Mouse (Mus musculus) gonadal fat pad, adult 2 months (tissue): Measurements from ENCODE around the gene Chrm3. TPM values are rescaled to one million over a fixed set of nuclear protein-coding genes. Genes with fewer than 3 reads are reported as not detected.

Experiments used
- DNase-seq: peaks from one replicate; pipeline ENCODE4 v3.0.0-alpha.2; 2012; ENCODE audit warnings: low read depth
- polyA plus RNA-seq: library from polyadenylated mRNA; depleted of rRNA; stranded (reverse); fragments of >200 nt; gene quantifications from 2 replicates; pipeline ENCODE4 v1.2.3, GENCODE M21; 2012

Chrm3 gene
- polyA plus RNA-seq, 1 experiment: 4.1 TPM

DNA sequence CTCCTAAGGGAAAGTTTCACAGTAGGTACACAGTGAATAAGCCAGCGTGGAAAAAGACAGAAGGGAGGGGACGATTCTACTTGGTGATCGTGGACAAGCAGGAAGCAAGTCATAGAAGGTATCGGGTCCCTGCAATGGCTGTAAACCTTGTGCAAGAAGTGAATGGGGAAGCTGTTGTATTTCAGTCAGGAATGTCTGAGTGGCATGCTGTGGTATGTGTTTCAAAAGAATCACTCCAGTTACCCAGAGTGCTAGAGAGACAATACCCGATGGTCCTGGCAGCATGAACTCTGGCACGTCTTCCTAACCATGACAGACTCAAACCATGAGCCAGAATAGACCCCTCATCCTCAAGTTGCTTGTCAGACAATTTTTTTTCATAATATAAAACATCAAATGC, 375.0 kb downstream of the Chrm3 start:
- no peak for DNase-seq

DNA sequence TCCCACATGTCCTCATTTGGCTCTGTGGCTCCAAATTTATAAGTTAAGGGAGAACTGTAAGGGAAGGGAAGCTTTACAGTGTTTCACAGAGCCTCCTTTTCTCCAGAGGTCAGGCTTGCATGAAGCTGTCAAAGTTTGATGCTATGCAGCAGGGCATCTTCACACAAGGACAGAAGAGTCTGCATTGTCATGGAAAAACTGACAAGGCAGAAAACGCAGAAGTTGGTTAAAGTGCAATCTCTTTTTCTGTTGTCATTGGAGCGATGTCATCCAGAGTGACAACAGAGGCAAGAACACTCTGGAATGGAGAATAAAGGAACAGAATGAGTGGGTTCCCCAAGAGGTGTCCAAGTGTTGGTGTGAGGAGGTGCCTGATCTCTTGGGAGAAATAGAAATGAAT, 377.4 kb downstream of the Chrm3 start:
- no peak for DNase-seq

DNA sequence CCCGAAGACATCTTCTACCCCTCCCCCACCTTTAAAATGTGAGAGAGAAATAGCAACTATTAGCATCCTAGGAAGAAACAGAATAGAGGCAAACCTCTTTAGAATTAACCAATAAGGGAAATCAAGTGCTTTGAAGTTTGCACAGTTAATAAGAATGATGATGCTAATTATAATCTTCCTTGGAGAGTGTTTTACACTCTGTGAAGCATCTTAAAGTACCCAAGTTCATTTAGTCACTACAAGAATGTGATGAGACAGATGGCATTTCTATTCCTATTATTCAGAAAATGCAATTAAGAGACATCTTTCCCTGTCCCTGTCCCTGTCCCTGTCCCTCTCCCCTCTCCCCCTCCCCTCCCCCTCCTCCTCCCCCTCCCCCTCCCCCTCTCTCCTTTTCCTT, 382.9 kb downstream of the Chrm3 start:
- DNase-seq: no peak

DNA sequence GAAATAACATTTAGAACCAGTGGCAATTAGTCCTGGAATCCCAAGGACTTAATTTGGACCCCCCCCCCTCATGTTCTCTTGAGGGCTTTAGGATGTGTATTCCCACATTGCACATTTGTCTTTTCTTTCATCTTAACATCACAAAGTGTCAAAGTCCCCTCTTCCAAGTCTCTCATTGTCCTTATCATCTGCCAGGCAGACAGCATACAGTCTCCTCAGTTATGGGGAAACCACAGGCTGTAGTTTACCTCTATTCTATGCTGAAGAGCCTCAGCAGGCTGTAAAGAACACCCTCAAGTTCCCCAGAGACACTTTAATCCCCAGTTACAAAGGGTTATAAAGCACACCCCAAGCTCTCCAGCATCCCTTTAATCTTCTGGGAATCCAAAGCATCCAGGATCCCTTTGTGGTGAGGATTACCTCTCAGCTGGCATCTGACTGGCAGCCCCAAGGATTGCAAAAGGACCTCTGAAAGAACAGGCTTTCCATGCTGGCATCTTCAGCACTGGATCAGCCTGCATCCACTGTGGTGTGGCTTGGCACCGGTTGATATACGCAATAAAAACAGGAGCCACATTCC, 386.8 kb downstream of the Chrm3 start:
- no peak for DNase-seq

DNA sequence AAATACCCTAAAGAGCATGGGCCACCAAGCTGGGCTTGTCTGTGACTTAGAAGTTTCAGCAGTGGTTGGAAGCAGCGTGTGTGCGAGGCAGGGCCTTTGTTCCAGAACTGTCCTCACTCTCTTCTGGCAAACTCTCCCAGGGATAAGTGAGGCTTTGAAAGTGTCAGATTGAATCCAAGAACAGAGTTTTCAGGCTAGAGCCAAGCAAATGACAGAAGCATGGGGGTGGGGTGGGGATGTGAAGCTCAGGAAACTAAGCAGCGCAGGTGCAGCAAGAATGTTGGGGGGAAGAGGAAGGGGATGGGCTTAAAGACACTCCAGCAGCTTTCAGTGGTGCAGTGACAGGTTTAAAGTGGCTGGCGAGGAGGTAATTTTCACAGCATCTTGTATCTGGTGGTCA, 388.8 kb downstream of the Chrm3 start:
- DNase-seq: no peak

DNA sequence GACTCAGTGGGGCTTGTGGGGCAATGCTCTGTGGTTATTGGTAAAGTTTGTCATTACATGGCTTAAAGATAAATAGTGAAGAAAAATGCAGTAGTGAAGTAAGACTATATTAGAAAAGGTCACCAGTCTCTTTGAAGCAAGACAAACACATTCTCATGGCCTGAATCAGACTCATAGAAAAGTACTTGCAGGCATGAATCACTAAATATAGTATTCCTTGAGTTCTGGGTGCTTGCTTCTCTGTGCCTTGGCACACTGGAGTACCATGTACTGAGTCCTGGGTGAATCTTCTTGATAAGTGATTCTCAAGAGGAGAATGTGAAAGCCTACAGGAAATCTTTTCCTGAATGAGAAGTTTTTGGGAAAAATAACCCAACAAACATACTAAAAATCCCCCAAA, 408.0 kb downstream of the Chrm3 start:
- no peak for DNase-seq

DNA sequence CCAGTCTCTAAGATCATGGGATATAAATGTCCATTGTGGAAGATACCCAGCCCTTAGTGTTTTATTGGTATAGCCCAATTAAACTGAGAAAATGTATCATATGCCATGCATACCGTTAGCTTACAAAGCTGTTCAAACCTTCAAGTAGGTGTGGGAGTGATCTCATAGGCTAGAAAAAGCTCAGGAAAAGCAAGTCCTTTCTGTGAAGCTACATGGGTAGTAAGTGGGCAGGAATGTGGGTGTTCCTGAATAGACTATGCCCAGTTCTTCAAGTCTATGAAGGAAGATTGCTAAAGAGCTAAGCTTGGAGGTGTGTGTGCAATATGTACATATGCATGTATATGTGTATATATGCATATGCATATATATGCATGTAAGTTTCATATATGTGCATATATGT, 409.3 kb downstream of the Chrm3 start:
- no peak for DNase-seq

DNA sequence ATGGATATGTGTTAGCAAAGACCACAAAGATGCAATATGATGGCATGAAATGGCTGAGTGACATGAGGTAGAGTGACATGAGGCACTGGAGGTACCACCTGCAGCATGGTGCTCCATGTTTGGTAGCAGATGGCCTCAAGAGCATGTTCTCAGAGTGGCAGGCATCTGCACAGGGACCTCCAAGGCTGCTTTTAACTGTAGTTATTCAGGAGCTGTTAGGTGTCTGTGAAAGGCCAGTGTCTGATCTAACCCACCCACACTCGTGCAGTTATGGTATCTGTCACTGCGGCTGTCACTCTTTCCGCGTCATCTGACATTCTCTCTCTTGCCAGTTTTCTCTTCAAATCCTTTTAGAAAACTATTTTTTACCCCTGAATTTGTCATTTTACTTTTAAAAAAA, 411.6 kb downstream of the Chrm3 start:
- DNase-seq: no peak

DNA sequence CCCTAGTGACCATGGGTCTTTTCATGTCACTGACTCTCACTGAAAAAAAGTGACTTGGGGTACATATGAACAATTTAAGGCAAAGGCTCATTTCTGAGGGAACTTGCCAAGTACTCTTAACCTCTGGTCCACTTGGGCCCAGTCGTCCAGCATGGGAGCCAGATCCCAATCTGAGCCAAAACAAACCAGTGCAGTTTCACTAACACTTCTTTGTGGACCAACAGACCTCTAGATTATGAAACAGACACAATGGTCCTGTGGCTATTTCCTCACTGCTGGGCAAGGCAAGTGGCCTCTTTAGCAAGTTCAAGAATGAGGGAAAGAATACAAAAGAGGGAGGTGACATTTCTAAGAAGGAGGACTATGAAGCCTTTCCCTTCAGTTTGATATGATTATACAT, 420.5 kb downstream of the Chrm3 start:
- peak; percentile 47 for DNase-seq

DNA sequence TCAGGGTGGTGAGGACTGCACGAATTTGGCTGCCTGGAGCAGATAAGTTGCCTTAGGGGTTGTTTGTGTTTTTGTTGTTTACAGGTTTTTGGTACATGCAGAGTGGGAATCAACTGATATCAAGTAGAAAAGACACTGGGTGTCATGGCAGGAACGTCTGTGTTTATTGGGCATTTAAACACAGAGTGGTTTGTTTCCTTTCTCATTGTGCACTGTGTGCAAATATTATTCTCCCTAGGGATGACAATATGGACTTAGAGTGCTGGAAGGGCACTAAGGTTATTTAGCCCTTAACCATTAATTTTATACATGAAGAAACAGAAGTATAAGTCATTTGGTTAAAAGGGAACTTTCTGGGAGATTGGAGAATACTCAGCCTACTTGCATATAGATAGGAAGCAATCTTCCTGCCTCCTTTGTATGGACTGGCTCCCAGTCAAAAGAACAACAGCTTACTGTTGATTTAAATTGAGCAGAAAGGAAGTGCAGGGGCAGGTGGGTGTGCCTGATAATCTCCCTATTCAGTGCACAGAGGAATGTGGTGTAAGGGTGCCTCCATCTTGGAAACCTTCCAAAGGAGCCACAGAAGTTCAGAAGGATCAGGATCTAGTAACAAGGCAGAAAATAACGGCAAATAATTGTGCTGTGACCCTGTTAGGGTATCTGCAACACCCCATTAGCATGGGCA, 421.7 kb downstream of the Chrm3 start:
- no peak for DNase-seq

DNA sequence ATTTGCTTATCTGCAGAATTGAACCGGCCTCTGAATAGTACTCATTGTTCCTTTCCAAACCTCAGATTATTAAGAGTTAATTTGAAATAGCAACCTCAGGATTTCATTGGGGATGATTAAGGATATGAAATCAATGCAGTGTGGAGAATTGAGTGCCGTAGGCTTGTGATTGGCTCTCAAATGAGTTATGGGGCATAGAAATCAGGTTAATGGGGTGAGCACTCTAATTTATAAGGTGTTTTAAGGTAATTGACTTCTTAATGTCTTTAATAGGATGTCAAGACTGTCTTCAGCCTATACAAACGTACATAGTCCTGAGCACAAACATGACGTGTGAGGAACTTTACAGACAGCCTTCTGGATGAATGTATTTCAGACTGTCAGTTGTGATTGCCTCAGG, 427.9 kb downstream of the Chrm3 start:
- no peak for DNase-seq

DNA sequence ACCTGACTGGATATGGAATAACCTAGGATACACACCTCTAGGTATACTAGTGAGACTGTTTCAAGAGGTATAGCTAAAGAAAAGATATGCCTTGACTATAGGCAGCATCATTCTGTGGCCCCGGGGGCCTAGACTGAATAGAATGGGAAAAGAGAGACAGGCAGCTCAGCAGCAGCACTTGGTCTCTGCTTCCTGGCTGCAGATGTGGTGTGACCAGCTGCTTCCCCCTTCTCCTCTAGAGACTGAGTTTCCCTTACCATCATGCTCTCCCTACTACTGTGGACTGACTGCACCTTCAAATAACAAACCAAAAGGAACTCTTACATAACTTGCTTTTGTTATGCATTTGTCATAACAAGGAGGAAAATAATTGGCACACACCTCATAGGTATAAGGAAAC, 430.0 kb downstream of the Chrm3 start:
- no peak for DNase-seq

DNA sequence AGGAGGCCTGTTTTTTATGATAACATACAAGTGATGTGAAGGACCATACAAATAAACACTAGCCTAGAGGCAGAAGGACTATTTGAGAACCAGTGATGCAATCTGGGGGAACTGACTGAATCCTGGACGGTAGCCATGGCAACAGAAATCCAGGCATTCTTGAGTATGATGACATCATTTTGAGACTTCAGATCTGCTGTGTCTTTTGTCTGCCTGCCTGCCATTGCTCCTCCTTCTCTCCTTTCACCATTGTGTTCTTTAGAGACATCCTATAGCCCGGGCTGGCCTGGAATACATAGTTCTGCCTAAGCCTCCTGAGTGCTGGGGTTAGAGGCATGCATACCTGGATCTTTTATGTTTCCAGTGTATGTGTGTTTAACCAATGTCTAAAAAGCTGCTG, 430.7 kb downstream of the Chrm3 start:
- no peak for DNase-seq

DNA sequence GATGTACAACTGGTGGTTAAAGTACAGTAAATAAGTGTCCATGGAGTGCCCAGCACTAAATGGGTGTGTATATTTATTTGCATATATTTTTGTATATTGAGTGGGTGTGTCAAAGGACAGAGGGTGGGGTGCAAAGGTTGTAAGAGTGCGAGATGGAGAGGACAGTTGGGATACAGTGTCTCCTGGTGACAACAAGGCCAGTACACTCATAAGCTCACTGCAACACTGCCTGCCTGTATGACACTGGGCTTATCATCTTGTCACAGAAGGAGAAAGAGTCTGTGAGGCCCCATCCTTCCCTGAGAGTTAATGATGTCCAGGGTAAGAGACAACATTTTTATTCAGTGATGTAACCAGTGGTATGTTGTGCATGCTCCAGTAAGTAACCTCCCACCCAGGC, 439.5 kb downstream of the Chrm3 start:
- no peak for DNase-seq

DNA sequence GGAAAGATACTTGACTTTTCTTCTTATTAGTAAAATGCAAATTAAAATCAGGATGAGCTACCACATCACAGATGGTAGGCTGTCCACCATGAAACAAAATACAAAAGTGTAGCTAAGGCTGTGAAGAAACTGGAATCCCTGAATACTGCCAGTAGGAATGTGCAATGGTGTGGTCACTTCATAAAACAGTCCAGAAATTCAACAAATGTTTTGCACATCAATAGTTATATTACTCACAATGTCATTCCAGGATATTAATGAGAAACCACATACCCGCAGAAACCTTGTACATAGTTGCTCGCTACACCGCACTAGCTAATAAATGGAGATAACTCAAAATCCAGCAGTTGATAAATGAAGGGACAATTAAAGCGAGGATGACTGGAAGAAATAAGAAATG, 447.9 kb downstream of the Chrm3 start:
- DNase-seq: no peak

DNA sequence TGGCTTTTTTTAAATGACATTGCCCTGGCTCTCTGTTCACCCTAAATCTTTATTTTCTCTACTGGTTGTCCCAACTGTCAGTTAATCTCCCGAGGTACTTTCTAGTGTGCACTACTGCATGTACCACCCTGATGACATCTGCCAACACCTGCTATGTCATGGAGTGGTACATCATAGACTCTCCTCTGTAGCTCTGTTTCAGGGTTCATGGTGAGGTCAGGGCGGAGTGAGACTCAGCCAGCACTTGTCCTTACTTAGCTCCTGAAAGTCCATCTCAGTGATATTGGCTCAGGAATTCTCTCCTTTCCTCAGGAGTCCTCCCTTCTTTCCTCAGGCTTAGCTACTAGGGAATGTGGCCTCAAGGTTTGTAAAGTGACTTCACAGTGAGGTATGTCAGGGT, 451.9 kb downstream of the Chrm3 start:
- no peak for DNase-seq

DNA sequence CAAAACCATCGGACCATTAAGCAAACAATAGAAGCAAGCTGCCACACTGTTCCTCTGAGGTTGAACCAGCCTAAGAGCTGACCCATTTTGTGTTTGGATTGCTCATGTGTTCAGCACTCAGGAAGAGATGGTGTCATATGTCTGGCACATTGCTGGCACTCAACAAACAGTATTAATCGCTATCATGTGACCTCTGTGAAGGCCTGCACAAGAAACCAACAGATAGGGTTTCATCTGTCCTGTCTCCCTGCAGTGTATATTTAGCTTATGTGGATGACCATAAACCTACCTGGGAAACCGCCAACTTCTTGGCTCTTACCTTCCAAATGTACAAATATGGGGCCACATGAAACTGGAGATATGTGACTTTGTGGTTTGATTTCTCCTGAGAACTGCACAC, 453.4 kb downstream of the Chrm3 start:
- DNase-seq: no peak

DNA sequence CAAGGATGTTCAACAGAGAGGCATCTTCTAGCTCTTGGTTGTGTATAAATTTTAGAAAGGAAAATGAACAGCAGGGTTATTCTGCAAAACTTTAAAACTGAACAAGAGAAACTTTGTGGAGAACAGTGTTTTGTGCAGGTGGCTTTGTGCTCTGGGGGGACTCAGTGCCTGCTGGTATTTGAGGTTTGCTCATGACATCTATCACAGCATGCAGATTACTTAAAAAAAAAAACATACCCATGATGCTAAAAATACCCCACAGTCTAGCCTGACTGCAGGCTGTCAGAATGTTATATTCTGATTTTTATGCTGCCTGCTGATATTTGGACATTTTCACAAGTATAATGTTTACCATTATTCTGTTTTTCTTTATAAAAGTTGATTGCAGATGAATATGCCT, 456.2 kb downstream of the Chrm3 start:
- no peak for DNase-seq

DNA sequence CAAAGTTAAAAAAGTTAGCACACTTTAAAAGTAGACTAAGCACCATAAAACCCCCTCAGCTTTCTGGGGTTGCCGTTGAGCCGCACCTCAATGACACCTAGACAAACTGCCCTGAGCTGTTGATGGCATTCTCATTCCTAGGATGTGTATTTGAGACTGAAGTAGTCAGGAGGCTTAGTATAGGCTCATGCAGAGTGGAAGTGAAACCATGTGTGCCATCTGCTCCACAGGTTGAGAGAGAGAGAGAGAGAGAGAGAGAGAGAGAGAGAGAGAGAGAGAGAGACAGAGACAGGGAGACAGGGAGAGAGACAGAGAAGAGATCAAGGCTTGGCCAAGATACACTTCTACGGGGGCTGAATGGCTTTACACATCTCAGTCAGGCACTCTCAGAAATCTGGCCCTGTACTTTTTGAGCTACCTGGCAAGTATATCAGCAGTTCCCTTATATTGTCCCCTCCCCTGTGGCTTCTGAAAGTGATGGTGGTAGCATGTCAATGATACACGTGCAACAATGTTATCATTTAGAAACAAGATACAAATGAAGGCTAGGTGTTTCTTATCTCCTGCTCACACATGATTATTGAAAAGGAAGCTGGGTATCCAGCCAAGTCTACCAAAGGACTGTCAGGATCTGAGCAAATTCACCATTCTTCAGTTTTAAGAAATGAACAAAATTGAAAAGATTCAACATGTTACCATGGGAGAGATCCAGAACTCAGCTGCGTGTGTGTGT, 459.8 kb downstream of the Chrm3 start:
- DNase-seq: no peak

DNA sequence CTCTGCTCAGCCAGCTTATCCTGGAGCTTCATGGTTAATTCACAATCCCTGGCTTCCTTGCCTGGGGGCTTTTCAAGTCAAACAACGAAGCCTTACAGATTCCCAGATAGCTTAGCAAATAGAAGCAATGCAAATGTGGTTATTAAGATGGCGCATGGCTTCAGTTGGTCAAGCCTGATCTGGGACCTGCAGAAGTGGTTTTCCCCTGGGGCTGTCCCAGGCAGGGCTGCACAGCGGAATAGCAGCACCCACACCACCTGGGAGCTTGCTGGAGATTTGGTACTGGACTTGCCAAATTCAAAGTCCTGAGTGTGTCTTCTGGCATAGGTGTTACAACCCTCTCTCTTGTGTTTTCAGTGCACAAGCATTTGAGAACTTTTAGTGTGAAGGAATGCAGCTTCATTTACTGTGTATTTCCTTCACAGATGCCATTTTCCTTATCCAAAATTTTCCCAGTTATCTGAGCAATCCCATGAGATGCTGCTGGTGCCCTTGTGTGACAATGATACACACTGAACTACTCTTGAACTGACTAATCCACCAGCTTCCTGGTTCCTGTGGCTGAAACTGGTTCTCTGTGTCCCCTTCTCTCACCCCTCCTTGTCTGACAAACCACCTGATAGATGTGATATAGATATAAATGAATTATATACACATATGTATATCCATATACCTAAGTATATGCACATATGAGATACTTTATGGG, 461.8 kb downstream of the Chrm3 start:
- DNase-seq: no peak

DNA sequence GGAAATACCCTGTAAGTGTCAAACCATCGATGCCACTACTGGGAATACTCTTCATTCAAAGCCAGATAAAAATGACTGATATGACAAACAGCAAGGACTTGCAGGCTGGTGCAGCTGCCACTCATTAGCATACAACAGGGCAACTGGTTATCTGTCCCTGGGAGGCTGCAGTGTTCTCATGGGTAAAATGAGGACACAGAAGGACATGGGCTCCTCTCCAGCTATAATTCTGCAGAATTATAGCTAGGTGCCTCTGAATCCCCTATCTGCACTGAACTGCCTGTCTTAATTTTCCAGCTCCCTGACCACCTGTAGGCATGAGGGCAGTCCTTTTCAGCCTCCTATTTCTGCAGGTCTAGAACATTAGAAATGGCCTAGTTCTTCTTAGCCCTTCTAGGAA, 463.4 kb downstream of the Chrm3 start:
- DNase-seq: no peak

DNA sequence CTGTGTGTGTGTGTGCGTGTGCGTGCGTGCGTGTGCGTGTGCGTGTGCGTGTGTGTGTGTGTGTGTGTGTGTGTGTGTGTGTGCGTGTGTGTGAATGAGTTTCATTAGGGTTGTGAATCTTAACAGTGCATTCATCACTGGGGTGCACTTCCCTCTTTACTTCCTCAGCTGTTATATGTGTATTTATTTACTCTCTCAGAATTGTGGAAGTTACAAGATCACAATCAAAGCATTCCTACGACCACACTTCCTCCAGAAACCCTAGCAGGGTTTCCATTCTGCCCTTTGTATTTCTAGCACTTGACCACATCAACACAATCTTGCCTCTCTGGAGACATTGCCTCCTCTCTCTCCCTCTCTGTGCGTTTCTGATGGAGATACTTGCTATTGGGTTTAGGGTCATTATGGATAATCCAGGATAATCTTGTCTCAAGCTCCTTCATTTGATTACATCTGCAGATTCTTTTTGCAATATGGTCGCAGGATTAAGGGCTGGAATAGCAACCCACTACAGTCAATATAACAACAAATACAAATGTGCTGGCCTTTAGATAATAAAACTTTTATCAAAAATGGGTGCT, 465.5 kb downstream of the Chrm3 start:
- no peak for DNase-seq
